Mouse (Mus musculus) hindbrain, embryonic 15.5 days (tissue): ENCODE measurements around the gene Tmem262. TPM values are rescaled to one million over a fixed set of nuclear protein-coding genes. Genes with fewer than 3 reads are reported as not detected.
A peak's percentile ranks its signal among the peaks of the same experiment; 100 is the strongest.
"Not testable (repeated sequence)": the region's sequence is repeated elsewhere in the genome, so short reads cannot be mapped to it uniquely, and the experiment has no call there.

Experiments
- ATAC-seq: fragments of 200-750 bp; cut with Nextera tagmentation; 2 replicates; pipeline ENCODE4 v1.8.0; 2017; ENCODE audit warnings: low read depth, moderate number of reproducible peaks, moderate TSS enrichment; ENCODE audit not compliant: low FRiP score
- H3K27ac ChIP-seq: fragments of 300-500 bp; sonication (generic); replicated peaks from 2 replicates; pipeline ENCODE4 v1.5.1; 2015; ENCODE audit warnings: mild to moderate bottlenecking, inconsistent platforms
- H3K27me3 ChIP-seq: fragments of 300-500 bp; sonication (generic); 2 replicates; pipeline ENCODE4 v1.6.1; 2015; ENCODE audit warnings: control low read depth, inconsistent platforms
- H3K36me3 ChIP-seq: fragments of 300-500 bp; sonication (generic); 2 replicates; pipeline ENCODE4 v1.6.1; 2015; ENCODE audit warnings: control low read depth, inconsistent platforms
- H3K4me1 ChIP-seq: fragments of 300-500 bp; sonication (generic); replicated peaks from 2 replicates; pipeline ENCODE4 v1.6.1; 2015; ENCODE audit warnings: control low read depth, inconsistent platforms
- H3K4me2 ChIP-seq: fragments of 300-500 bp; sonication (generic); 2 replicates; pipeline ENCODE4 v1.6.1; 2015; ENCODE audit warnings: moderate library complexity, mild to moderate bottlenecking, inconsistent platforms
- H3K4me3 ChIP-seq: fragments of 300-500 bp; sonication (generic); 2 replicates; pipeline ENCODE4 v1.5.1; 2015; ENCODE audit warnings: mild to moderate bottlenecking, inconsistent platforms
- H3K9ac ChIP-seq: fragments of 300-500 bp; sonication (generic); 2 replicates; pipeline ENCODE4 v1.6.1; 2015; ENCODE audit warnings: inconsistent platforms
- H3K9me3 ChIP-seq: fragments of 300-500 bp; sonication (generic); 2 replicates; pipeline ENCODE4 v1.6.1; 2016; ENCODE audit warnings: control low read depth, inconsistent platforms
- WGBS: fragments of 180-500 bp; shearing (Covaris S2); methylation state at CpG from one replicate; pipeline ENCODE4 v1.1.7; 2015; 5-methylcytosine and 5-hydroxymethylcytosine counted together
- polyA plus RNA-seq: library from polyadenylated mRNA; unstranded; fragments of >200 nt; fragmentation: Nextera tagmentation; extraction: Ambion mirVana; gene quantifications from 2 replicates; pipeline ENCODE4 v1.2.1, GENCODE M21; 2015

The Tmem262 gene
- not detected in 2 replicates for polyA plus RNA-seq

DNA sequence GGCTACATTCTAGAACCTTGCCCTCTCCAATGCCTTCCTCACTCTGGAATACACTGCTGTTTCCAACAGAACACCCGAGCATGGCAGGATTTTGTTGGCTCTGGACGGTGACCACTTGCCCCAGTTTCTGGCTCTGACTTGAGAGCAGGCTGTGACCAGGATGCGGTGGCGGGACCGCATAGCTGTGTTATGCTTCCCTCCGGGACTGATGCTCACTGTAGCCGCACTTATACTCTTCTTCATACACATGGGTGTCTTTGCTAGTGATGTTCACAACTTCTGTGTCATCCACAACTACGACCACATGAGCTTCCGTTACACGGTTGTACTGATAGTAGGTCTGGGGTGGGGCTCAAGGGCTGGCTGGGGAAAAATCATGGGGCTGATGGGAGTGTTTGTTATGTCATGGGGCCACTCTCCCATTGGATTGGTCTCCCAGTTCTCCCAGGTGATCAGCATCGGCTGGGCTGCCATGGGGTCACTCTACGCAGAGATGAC, at the start of gene Tmem262:
Tmem262 (plus strand) TSS at position 51 of the 498 bp plus-strand sequence.
- 93% methylated on average over 12 of the region's 12 CpGs for WGBS
- H3K36me3 ChIP-seq = peaks cover 30% of the 10 kb centered on the region
- no peak within 1 kb of the TSS for H3K4me2 ChIP-seq
- no peak within 1 kb of the TSS for H3K9ac ChIP-seq
- no peak within 1 kb of the TSS for H3K4me3 ChIP-seq
- ATAC-seq = no peak
- H3K27me3 ChIP-seq = no peaks in the 10 kb centered on the region
- peaks cover 35% of the 10 kb centered on the region for H3K4me1 ChIP-seq
- H3K9me3 ChIP-seq = no peaks in the 10 kb centered on the region
- no peak within 1 kb of the TSS for H3K27ac ChIP-seq

DNA sequence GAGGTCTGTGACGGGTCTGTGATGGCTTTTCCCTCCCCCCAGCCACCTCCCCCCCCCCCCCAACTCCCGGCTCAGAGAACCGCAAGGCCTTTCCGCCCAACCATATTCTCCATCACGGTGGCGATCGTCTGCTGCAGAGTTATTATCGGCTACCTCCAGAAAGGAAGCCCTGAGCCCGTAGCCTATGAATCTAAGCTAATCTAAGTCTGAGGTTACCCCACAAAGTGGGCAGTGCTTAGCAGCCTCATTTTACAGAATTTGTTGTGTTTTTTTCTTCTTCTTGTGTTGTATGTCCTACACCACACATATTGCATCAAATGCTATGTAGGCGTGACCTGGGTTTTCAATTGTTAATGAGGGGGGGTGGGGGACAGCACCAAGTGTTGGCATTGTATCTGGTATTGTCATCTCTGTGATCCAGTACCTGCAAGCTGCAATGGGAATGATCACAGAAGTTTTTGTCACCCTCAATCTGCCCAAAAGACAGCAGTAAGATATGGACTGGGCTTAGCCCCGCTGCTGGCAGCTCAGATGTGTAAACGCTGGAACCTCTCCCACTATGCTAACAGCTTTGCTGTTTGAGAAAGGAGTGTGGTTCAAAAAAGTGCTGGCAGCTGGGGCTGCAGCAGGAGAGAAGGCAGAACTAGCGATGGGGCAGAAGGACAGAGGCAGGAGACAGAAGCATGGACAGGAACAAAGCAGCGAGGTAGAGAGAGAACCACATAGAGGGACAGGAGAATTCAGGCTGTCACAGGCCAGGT, 49.1 kb upstream of the Tmem262 start:
- 69% methylated on average over 14 of the region's 14 CpGs for WGBS
- H3K4me1 ChIP-seq = no peaks in the 10 kb centered on the region
- H3K36me3 ChIP-seq = no peaks in the 10 kb centered on the region

DNA sequence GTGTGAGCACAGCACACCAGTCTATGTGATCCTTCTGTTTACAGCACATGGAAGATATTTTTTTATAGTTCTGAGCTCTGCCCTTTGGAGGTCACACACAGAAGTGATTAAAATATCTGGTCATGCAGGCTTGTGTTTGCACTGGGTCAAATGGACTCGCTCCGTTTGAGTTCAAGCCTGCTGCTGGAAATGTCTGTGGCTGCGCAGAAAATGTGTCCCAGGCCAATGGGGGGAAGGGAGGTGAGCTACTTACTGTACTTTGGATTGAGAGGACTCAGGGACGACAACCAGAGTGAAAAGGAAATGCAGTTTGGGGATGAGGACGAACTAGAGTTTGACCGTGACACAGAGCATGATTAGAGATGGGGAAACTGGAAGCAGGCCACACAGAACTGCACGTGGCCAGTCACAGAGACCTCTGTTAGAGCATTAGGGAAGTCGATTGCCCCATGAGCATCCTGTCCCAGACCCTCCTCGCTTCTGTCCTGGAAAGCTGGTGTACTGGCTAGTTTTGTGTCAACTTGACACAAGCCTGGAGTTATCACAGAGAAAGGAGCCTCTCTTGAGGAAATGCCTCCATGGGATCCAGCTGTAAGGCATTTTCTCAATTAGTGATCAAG, 43.8 kb upstream of the Tmem262 start:
- no peak for ATAC-seq
- no peak overlapping the region for H3K27ac ChIP-seq
- H3K27me3 ChIP-seq = no peaks in the 10 kb centered on the region
- no peaks in the 10 kb centered on the region for H3K9me3 ChIP-seq
- no peaks in the 10 kb centered on the region for H3K4me1 ChIP-seq
- H3K4me3 ChIP-seq = no peak overlapping the region
- 80% methylated on average over 9 of the region's 9 CpGs for WGBS
- no peaks in the 10 kb centered on the region for H3K36me3 ChIP-seq
- no peak overlapping the region for H3K9ac ChIP-seq
- H3K4me2 ChIP-seq = no peak overlapping the region

More for the DNA sequence above, 49.1 kb upstream of the Tmem262 start:
- no peak for ATAC-seq
- H3K9me3 ChIP-seq = no peaks in the 10 kb centered on the region
- H3K27ac ChIP-seq = no peak overlapping the region
- H3K4me3 ChIP-seq = no peak overlapping the region
- H3K27me3 ChIP-seq = no peaks in the 10 kb centered on the region
- no peak overlapping the region for H3K4me2 ChIP-seq
- no peak overlapping the region for H3K9ac ChIP-seq

DNA sequence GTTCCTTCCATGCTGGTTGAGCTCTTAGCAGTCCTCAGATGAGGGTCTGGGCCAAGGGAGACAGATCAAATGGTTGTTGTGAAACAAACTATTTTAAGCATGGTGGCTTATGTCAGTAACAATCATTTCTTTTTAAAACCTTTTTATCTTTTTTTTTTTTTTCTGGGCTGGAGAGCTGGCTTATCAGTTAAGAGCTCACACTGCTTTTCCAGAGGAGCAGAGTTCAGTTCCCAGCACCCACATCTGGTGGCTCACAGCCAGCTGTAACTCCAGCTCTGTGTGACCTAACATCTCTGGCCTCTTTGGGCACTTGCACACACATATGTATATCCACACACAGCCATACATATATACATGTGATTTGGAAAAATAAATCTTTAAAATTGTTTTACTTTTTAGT, 42.1 kb upstream of the Tmem262 start:
- H3K9ac ChIP-seq = no peak overlapping the region
- H3K27ac ChIP-seq = no peak overlapping the region
- no peaks in the 10 kb centered on the region for H3K4me1 ChIP-seq
- no peaks in the 10 kb centered on the region for H3K9me3 ChIP-seq
- ATAC-seq = no peak
- no peaks in the 10 kb centered on the region for H3K27me3 ChIP-seq
- no peaks in the 10 kb centered on the region for H3K36me3 ChIP-seq
- H3K4me3 ChIP-seq = no peak overlapping the region
- no peak overlapping the region for H3K4me2 ChIP-seq

DNA sequence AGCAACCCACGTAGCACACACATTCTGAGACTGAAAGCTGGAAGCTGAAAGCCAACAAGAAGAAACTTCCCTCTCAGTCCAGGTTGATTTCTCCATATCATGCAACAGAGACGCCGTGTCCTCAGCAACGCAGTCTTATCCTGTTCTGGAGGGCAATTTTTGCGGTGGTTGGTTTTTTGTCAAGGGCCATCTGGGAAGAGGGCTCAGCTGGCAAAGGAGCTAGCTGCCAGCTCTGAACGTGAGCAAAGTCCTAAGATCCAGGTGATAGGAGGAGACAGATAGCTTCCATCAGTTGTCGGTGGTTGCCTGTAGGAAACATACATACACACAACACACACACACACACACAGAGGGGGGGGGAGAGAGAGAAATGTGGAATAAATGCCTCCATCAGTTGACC, 41.5 kb upstream of the Tmem262 start:
- 84% methylated on average over 7 of the region's 7 CpGs for WGBS
- Histone ChIP-seq H3K36me3 (no peaks in the 10 kb centered on the region), H3K27ac (no peak overlapping the region), H3K4me2 (no peak overlapping the region), H3K27me3 (no peaks in the 10 kb centered on the region), H3K4me1 (no peaks in the 10 kb centered on the region), H3K9ac (no peak overlapping the region), H3K4me3 (no peak overlapping the region), H3K9me3 (no peaks in the 10 kb centered on the region)
- no peak for ATAC-seq

DNA sequence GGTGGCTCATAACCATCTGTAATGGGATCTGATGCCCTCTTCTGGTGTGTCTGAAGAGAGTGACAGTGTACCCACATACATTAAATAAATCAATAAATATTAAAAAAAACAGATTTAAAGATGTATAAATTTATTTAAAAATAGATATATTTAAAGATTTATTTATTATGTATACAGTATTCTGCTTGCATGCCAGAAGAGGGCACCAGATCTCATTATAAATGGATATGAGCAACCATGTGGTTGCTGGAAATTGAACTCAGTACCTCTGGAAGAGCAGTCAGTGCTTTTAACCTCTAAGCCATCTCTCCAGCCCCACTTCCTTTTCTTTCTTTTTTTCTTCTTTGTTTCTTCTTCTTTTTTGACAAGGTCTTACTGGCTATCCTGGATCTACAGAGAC, 39.8 kb upstream of the Tmem262 start:
- H3K9me3 ChIP-seq = no peaks in the 10 kb centered on the region
- ATAC-seq = no peak
- no peaks in the 10 kb centered on the region for H3K27me3 ChIP-seq
- no peaks in the 10 kb centered on the region for H3K36me3 ChIP-seq
- H3K4me3 ChIP-seq = no peak overlapping the region
- no peak overlapping the region for H3K27ac ChIP-seq
- no peak overlapping the region for H3K4me2 ChIP-seq
- H3K9ac ChIP-seq = no peak overlapping the region
- H3K4me1 ChIP-seq = peaks cover 4% of the 10 kb centered on the region

DNA sequence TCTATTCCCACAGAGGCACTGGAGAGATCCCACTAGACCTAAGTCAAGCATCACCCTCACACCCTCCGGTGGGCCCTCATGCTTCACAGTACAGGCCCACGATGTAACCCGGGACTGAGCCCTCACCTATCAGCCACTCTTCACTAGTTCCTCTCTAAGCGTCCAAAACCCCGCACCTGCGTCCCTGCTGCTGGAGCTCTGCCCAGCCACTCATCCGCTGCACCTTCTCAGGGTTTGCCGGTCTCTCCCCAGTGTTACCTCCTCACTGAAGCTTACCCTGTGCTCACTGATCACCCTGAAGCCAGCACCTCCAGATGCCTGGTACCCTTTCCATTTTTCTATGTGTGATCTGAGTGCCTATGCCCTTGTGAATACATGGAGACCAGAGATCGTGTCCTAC, 37.5 kb upstream of the Tmem262 start:
- no peaks in the 10 kb centered on the region for H3K36me3 ChIP-seq
- H3K9ac ChIP-seq = no peak overlapping the region
- no peaks in the 10 kb centered on the region for H3K27me3 ChIP-seq
- no peak overlapping the region for H3K27ac ChIP-seq
- peaks cover 11% of the 10 kb centered on the region for H3K4me1 ChIP-seq
- WGBS = 74% methylated on average over 9 of the region's 9 CpGs
- H3K4me2 ChIP-seq = no peak overlapping the region
- no peak for ATAC-seq
- no peaks in the 10 kb centered on the region for H3K9me3 ChIP-seq
- H3K4me3 ChIP-seq = no peak overlapping the region

DNA sequence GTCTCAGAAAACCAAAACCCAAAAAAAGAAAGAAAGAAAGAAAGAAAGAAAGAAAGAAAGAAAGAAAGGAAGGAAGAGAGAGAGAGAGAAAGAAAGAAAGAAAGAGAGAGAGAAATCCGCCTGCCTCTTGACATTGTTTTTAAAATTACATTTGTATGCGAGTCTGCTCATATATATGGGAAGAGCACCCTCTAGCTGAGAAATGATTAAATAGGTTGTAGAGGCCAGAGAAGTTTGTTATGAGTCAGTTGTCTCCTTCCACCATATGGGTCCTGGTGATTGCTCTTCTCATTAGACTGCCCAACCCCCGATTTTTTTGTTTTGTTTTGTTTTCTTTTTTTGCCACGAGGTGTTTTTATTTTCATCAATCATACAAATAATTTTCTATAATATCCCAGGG, 35.7 kb upstream of the Tmem262 start:
- not testable (repeated sequence) for H3K27ac ChIP-seq, ATAC-seq, H3K36me3 ChIP-seq, H3K4me2 ChIP-seq, H3K9me3 ChIP-seq, H3K4me3 ChIP-seq, H3K9ac ChIP-seq, H3K27me3 ChIP-seq
- peaks cover 27% of the 10 kb centered on the region for H3K4me1 ChIP-seq
- 63% methylated on average over 4 of the region's 4 CpGs for WGBS

DNA sequence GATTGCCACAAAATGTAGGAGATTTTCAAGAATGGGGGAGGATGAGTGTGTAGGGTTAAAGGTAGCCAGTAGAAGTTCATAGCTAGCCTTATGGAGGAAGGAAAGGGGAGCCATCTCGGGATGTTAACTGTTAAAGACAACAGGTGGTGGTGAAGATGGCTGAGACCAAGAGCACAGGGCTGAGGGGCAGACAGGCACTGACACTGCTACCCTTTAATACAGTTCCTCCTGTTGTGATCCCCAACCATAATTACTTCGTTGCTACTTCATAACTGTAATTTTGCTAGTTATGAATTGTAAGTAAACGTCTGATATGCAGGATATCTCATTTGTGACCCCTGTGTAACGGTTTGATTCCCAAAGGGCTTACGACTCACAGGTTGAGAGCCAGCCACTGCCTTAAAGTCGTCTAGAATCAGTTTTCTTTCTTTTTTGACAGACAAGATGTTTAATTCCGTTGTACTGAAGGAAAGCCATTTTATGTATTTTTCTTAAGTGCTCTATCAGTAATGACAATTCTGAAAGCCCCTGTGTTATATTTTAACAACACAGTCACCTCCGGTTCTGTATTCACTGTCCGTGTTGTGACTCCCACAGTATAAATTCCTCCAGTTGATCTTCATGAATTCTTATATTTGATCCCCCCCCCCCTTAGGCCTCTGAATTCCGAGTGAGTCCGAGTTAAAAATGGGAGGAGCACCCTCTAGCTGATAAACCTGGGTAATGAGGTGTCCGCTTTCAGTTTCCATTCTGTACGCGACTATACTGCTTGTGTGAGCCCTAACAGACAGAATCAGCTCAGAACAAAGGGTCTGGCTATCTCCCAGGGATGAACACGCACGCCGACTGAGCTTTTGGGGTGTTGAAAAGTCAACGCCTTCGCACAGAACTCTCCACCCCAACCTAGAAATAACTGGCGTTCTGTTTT, 34.2 kb upstream of the Tmem262 start:
- peak overlapping the region; percentile 75 for H3K9ac ChIP-seq
- peak overlapping the region; percentile 99 for H3K4me3 ChIP-seq
- WGBS = 17% methylated on average over 20 of the region's 20 CpGs
- H3K36me3 ChIP-seq = peaks cover 24% of the 10 kb centered on the region
- peak overlapping the region; percentile 99 for H3K27ac ChIP-seq
- no peaks in the 10 kb centered on the region for H3K9me3 ChIP-seq
- H3K4me2 ChIP-seq = peak overlapping the region; percentile 98
- H3K4me1 ChIP-seq = peaks cover 27% of the 10 kb centered on the region
- no peaks in the 10 kb centered on the region for H3K27me3 ChIP-seq
- ATAC-seq = peak; percentile 58

DNA sequence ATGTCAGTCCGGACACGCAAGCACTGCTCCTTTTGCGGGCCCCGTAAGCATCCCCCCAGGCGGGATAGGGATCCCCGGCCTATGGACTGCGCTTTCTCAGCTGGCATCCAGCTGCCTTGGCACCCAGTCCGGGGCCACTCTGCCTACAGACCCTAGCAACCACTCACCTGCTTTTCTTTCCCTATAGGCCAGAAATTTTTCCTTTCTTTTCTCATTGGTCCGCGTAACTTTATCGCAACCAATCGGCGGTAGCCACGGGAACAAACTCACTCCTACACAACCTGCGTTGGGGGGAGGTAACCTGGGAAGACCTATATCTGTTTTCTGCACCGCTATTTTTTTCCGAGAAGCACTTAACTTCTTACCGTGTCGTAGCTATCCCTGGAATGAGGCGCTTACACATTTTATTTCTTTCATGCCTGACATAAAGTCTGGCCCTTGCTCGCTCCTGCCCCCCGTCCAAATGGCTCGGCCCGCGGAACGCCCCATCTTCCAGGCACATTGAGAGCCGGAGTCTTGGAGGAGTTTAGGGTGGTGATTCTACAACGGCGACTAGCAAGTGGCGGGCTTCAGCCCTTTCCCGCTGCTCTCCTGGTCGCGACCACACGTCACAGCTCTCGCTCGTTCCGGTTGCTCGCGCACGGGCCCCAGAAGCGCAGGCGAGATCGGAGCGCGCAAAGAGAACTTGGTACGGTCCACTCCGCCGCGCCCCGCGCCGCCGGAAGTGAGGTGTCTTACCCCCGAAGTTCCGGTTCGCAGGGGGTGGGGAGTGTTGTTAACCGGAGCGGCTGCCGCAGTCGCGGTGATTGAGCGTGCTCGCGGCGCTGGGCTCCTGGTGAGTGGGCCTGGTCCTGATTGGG, 33.3 kb upstream of the Tmem262 start, which contains the start of gene Syvn1:
Syvn1 (plus strand) TSS at position 283 of the 860 bp plus-strand sequence.
- Histone ChIP-seq H3K4me2 (peak within 1 kb of the TSS; percentile 98), H3K4me1 (peaks cover 27% of the 10 kb centered on the region), H3K9ac (peak within 1 kb of the TSS; percentile 78), H3K4me3 (peak within 1 kb of the TSS; percentile 99), H3K27me3 (no peaks in the 10 kb centered on the region), H3K36me3 (peaks cover 33% of the 10 kb centered on the region), H3K27ac (peak within 1 kb of the TSS; percentile 99), H3K9me3 (no peaks in the 10 kb centered on the region)
- WGBS = under 1% methylated on average over 65 of the region's 65 CpGs
- ATAC-seq = peak; percentile 93
